Mouse (Mus musculus): ENCODE results near the gene Olfr1032.
"Not testable (repeated sequence)": the region's sequence is repeated elsewhere in the genome, so short reads cannot be mapped to it uniquely, and the experiment has no call there.

Olfr1032 gene

GRCm38 (mm10) chr2:86005240-86005639 lies at the start of gene Olfr1032:
Gene Olfr1032 (plus strand): TSS chr2:86005540.
- no peak for DNase-seq

DNA sequence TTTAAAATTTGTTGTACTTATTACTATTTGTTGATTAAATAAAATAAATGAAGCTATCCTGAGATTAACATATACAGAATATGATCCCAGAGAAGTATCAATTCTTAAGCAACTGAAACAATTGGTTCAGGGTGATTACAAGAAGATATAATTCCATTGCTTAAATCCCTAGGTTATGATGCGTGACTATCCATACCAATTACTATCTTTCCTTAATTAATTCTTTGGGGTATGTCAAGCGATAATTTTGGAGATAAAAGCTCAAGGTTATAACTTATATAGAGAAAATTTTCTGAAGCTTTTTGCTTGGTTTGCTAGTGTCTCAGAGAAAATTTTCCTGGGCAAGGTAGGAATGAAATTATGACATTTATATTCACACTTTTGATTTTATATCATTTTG lies 31.7 kb upstream of the Olfr1032 start, which contains the start of gene Olfr1029:
Gene Olfr1029, plus strand, starts transcription at position 301 of the 400 bp plus-strand sequence.
- no peak for DNase-seq

DNA sequence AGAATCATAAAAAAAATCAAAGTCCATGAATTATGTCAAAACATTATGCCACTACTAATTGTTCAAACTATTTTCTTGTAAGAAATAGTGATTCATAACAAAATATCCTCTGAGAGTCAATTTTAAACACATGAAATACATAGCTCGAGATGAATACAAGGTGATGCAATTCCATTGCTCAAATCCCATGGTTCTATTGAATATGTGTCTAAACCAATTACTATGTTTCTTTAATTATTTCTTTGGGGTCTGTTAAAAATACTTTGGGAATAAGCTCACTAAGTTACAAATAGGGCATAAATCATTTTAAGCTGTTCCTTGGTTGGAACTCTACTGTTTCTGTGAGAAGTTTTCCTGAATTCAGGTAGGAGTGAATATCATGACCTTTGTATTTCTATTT lies 26.4 kb upstream of the Olfr1032 start, which contains the start of gene Olfr1030:
Gene Olfr1030, plus strand, starts transcription at position 301 of the 400 bp plus-strand sequence.
- no peak for DNase-seq

GRCm38 (mm10) chr2:85990004-85990403 lies 15.3 kb upstream of the Olfr1032 start, which contains the start of gene Olfr1031:
Gene Olfr1031 (plus strand): TSS chr2:85990304.
- DNase-seq = no peak

GRCm38 (mm10) chr2:86020406-86020805 lies 15.1 kb downstream of the Olfr1032 start, which contains the start of gene Olfr1033:
Gene Olfr1033 (plus strand): TSS chr2:86020633.
- DNase-seq = not testable (repeated sequence)

- not testable (repeated sequence) for DNase-seq
Measured at GRCm38 (mm10) chr2:86021518-86021917, 16.2 kb downstream of the Olfr1032 start.

GRCm38 (mm10) chr2:86045561-86045960 lies 40.2 kb downstream of the Olfr1032 start, which contains the start of gene Olfr1034:
Gene Olfr1034 (plus strand): TSS chr2:86045861.
- DNase-seq = no peak

DNA sequence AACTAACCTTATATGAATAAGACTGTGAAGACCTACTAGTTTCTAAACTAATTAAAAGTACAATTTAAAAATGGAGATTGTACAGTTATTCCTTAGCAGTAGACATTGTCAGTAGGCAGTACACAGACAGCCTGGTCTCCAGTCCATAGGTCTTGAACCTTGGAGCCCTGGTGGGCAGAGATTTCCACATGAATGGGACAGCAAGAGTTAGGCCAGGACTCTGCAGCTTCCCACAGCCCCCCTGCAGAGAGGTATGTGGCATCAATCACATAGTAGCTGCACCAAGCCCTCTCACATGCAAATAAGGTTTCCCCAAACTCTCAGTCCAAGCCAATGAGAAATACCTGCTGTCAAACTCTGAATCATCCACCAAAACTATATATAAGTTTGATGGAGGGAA lies 45.4 kb downstream of the Olfr1032 start:
- not testable (repeated sequence) for DNase-seq

All from cerebellum, postnatal 36 days (tissue).